Mouse (Mus musculus): Measurements from ENCODE around the gene Dtl.
A peak's percentile ranks its signal among the peaks of the same experiment; 100 is the strongest.

Dtl gene

GRCm38 (mm10) chr1:191575458-191576247 lies at the start of gene Dtl, which contains the start of gene Ints7:
TSS of gene Dtl (minus strand) at chr1:191575544.
TSS of gene Ints7 (plus strand) at chr1:191575636.
- peak; percentile 99 for DNase-seq

DNA sequence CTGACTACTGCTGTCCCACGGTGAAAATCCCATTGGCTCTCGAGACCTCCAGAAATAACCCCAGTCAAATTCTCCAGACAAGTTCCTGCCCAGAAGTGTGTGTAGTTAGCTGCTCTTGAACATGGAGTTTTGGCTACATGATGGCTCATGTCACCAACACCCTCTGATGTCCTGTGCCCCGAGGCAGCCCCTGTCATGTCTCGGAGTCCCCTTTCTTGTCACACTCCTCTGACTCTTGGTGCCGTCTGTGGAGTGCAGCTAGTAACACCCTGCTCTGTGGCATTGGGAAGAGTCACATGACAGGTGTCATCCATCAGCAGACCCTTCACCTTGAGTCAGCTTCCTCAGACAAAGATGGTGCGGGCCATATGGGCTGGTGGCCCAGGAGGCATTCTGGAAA lies 49.7 kb upstream of the Dtl start:
- DNase-seq = no peak

- no peak for DNase-seq
Measured at GRCm38 (mm10) chr1:191624492-191624891, 49.1 kb upstream of the Dtl start.

- no peak for DNase-seq
Measured at GRCm38 (mm10) chr1:191622801-191623200, 47.5 kb upstream of the Dtl start.

DNA sequence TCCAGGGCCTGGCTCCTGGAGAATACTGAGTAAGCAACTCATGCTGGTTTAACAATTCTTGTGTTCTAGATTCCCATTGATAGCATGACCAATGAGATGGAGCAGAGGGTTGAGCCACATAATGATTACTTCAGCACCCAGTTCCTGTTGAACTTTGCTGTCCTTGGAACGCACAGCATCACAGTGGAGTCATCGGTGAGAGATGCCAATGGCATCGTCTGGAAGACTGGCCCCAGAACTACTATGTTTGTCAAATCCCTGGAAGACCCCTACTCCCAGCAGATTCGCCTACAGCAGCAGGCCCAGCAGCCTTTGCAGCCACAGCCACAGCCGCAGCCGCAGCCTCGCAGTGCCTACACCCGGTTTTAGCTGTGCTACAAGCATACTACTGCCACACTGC lies 45.8 kb upstream of the Dtl start:
- DNase-seq = no peak

DNA sequence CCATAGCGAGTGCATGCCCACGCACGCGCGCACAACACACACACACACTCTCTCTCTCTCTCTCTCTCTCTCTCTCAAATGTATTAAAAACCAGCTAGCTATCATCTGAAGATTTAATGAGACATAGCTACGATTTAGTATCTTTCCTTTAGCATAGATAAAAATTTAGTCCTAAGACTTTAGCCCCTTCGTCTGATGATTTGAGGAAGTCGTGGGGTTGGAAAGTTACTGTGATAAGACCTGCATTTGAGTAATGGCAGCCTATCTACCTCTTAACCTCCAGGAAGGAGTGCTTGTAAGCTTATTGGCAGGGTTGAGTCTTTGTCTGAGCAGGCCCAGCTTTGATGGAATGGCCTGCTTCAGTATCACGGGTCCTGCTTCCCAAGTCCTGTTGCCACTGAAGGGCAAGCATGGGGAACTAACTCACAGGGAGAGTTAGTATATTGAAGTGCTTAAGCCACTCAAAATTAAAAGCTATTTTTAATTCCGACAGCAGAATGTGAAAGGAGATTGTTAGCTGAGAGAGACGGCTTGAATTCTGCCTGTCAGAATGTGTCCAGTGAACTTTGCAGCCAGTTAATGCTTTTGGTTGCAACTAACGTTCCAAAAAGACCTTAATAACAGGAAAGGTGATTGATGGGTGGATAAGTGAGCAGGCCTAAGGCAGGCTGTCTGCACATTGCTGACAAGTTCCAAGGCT lies 42.9 kb upstream of the Dtl start:
- no peak for DNase-seq

DNA sequence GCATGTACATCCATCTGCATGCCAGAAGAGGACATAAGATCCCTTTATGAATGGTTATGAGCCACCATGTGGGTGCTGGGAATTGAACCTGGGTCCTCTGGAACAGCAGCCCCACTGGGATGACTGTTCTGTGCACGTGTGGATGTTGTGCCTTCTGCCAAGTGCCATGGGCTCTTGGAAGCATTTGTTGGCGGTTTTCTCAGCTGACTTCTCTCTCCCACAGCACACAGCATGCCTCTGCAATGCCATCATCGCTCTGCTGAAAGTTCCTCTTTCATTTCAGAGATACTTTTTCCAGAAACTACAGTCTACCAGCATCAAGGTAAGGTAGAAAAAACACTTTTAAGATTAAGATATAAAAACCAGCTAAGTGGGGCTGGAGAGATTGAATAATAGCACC lies 42.2 kb upstream of the Dtl start:
- DNase-seq = no peak

- DNase-seq = no peak
Measured at GRCm38 (mm10) chr1:191616245-191616644, 40.9 kb upstream of the Dtl start.

GRCm38 (mm10) chr1:191612877-191613276 lies 37.5 kb upstream of the Dtl start:
- DNase-seq = no peak

- no peak for DNase-seq
Measured at GRCm38 (mm10) chr1:191611686-191612085, 36.3 kb upstream of the Dtl start.

DNA sequence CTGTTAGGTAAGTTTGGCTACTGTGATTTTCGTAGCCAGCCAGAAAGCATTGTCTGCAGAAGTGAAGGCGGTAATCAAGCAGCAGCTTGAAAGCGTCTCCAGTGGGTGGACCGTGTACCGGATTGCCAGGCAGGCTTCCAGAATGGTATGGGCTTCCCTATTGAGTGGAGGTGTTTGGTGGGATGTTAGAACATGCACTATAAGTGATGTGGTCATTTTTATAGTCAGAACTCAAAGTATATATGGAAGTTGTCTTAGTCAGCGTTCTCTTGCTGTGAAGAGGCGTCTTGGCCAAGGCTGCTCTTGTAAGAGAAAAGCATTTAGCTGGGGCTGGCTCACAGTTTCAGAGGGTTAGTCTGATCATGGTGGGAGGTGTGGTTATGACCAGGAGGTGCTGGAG lies 35.0 kb upstream of the Dtl start:
- DNase-seq = no peak

DNA sequence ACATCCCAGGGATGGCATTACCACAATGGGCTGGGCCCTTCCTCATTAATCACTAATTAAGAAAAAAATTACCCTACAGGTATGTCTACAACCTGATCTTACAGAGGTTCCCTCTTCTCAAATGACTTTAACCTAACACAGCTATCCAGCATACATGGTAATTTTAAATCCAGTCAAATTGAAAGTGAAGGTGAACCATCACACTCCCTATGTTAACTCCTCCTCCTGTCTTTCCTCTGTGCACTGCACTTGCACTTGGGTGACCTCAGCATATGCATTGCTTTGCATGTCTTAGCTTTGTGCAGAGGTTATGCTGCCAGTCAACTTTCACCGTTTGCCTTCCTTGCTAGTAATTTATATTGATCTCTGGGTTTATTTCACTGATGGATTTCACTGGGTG lies 34.2 kb upstream of the Dtl start:
- no peak for DNase-seq

GRCm38 (mm10) chr1:191609051-191609450 lies 33.7 kb upstream of the Dtl start:
- no peak for DNase-seq

GRCm38 (mm10) chr1:191604690-191605089 lies 29.3 kb upstream of the Dtl start:
- DNase-seq = no peak

DNA sequence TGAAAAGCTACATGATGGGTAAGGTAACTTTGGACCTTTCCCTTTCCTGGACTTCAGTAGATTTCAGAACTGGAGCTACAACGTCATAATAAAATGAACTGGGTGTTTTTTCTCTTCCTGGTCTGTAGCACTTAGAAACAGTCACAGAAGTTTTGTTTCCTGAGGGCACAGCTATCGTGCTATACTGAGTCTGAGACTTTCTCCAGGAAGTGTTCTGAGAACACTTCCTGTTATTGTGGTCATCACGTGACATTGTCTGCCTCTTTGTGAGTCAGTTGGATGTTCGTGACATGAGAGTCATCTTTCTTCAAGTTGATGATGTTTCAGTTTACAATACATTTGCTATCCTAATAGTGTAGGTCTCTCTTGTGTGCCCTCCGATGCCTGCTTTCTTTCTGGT lies 23.9 kb upstream of the Dtl start:
- DNase-seq = no peak

- no peak for DNase-seq
Measured at GRCm38 (mm10) chr1:191596076-191596475, 20.7 kb upstream of the Dtl start.

- no peak for DNase-seq
Measured at GRCm38 (mm10) chr1:191592016-191592720, 16.8 kb upstream of the Dtl start.

DNA sequence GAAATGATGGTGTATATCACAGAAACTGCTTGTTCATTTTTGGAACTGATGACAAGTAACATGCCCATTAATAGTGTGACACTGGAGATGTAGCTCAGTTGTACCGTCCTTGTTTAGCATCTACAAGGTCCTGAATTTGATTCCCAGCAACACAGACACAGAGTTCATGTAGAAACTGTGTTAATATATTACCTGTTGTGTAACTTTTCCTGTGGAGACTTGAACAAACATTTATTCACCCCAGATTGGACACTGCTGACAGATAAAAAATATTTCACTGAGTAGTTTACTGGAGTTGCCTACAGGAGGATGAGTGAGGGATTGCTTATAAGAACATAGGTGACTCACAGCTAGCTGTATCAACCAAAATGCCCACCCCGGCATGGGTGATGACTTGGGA lies 13.4 kb upstream of the Dtl start:
- no peak for DNase-seq

DNA sequence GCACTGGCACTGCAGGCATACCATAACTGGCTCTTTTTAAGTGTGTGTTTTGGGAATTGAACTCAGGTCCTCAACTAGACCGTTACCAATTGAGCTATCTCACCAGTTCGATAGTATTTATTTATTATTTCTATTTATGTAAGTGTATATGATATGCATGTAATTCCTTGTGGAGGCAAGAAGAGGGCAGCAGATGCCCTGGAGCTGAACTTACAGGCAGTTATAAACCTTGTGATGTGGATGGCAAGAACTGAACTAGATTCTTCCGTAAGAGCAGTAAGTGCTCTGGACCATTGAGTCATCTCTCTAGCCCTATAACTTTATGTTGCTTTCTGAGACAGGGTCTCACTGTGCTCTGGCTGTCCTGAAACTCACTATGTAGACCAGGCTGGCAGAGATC lies 11.7 kb upstream of the Dtl start:
- no peak for DNase-seq

- DNase-seq = no peak
Measured at GRCm38 (mm10) chr1:191585704-191586103, 10.4 kb upstream of the Dtl start.

DNA sequence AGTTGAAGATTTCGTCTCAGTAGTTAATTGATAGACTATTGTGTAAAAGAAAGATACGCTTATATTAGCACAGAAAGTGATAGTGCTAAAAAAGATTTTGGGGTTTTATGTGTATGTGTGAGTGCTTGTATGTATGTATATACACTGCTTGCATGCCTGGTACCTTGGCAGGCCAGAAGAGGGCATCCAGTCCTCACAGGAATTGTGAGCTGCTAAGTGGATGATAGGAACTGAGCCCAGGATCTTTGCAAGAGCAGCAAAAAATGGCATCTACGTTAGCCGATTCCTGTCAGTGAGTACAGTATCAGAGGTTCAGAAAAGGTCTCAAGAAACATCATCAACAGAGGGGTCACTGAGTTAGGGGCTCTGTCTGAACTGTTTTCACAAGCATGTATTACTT lies 9.1 kb upstream of the Dtl start:
- DNase-seq = no peak

- no peak for DNase-seq
Measured at GRCm38 (mm10) chr1:191583836-191584235, 8.5 kb upstream of the Dtl start.

GRCm38 (mm10) chr1:191581641-191582040 lies 6.3 kb upstream of the Dtl start:
- DNase-seq = no peak

DNA sequence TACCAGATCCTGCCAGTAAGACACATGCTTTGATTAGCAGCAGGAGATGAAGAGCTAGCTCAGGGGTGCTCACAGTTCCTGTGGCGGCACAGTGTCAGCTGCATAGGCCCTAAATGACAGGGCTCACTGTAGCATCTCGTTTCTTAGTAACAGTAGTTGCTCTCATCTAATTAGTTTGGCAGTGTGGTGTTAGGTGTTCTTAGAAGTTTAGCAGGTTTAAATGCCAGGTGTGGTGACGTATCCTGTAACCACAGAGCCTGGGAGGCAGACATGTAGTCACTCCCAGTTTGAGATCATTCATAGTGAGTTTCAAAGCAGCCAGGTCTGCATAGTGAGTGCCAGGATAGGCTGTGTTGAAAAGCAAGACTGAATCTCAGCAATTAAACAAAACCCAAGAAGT lies 4.2 kb upstream of the Dtl start:
- no peak for DNase-seq
